ENCODE assay signal across 9 mouse cellular contexts in the genomic region with DNA sequence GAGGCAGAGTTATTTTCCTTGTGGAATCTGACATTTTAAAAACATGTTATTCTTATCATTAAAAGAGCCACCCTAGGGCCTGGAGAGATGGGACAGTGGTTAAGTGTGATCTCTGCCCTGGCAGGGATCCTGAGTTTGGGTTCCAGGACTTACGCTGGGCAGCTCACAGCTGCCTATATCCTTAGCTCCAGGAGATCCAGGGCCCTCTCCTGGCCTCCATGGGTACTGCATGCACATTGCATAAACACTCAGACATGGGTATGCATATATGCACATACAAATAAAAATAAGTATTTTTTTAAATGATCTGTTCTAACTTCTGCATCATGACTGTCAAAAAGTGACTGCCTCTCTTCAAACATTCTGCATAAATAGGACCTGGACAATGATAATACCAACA.
A peak's percentile ranks its signal among the peaks of the same experiment; 100 is the strongest.
DNase-seq lines count a peak whose midpoint lies in the region; ATAC-seq and TF ChIP-seq lines count a peak whose summit lies in the region.
"Had no signal": no experiment of that assay in that cellular context is flagged by ENCODE, and none has a peak within 500 bp of the region (broad histone marks: within the 10 kb centered on the region; RNA-seq: fewer than 3 reads in every experiment).

No protein-coding gene starts in this region.

- no peak for ATAC-seq in liver, embryonic 12.5 days
- ATAC-seq in lung, postnatal 0 days = no peak

- peak; percentile 51 for TF ChIP-seq CTCF in liver, adult 2 months (IDR thresholded peaks at IDR 0.05; ENCODE audit: low read depth, low read length)
- TF ChIP-seq CTCF in lung, postnatal 0 days (IDR thresholded peaks at IDR 0.05) = peak; percentile 55

- H3K27me3 ChIP-seq in liver, adult 2 months (ENCODE audit: control insufficient read depth, insufficient read depth, low read length) = no peaks in the 10 kb centered on the region
- no peaks in the 10 kb centered on the region for H3K27me3 ChIP-seq in liver, embryonic 12.5 days (replicated peaks)
- no peaks in the 10 kb centered on the region for H3K27me3 ChIP-seq in lung, postnatal 0 days (replicated peaks; ENCODE audit: insufficient read depth, low read length)
- H3K27me3 ChIP-seq: heart, embryonic 13.5 days had no signal

- no peaks in the 10 kb centered on the region for H3K9me3 ChIP-seq in liver, embryonic 12.5 days (replicated peaks)
- H3K9me3 ChIP-seq in lung, postnatal 0 days (ENCODE audit: low read length) = no peaks in the 10 kb centered on the region
- H3K9me3 ChIP-seq: heart, embryonic 13.5 days had no signal

- H3K79me2 ChIP-seq in liver, adult 2 months (ENCODE audit: control insufficient read depth, insufficient read depth, low read length) = no peaks in the 10 kb centered on the region

- TF ChIP-seq EP300 in lung, postnatal 0 days (IDR thresholded peaks at IDR 0.05) = no peak

- peak; percentile 20 for DNase-seq in embryo, embryonic 10 days (ENCODE audit: low spot score)
- no peak for DNase-seq in embryo, embryonic 9.5 days (ENCODE audit: extremely low spot score)
- DNase-seq in liver, adult 2 months (ENCODE audit: extremely low read depth, low read depth, low spot score) = peak; percentile 15
- peak; percentile 53 for DNase-seq in R1 (ENCODE audit: low read depth, low spot score)
- DNase-seq in lung, postnatal 0 days (ENCODE audit: low spot score) = no peak
- no peak for DNase-seq in natural killer cell, adult 2 months (ENCODE audit: low spot score in 2 of 2)
- DNase-seq in thymus, postnatal 14 days = no peak

- WGBS in liver, adult 2 months = 48% methylated on average over 1 of the region's 1 CpGs
- 30% methylated on average over 1 of the region's 1 CpGs for WGBS in liver, embryonic 12.5 days (ENCODE audit: insufficient replicate concordance)
- WGBS in lung, postnatal 0 days = 36% methylated on average over 1 of the region's 1 CpGs

- no peak overlapping the region for H3K4me2 ChIP-seq in liver, embryonic 12.5 days
- no peak overlapping the region for H3K4me2 ChIP-seq in lung, postnatal 0 days (replicated peaks; ENCODE audit: low read depth, low read length)
- H3K4me2 ChIP-seq: heart, embryonic 13.5 days had no signal

- no peaks in the 10 kb centered on the region for H3K36me3 ChIP-seq in liver, adult 2 months (ENCODE audit: control insufficient read depth, insufficient read depth, low read length)
- no peaks in the 10 kb centered on the region for H3K36me3 ChIP-seq in liver, embryonic 12.5 days
- H3K36me3 ChIP-seq in lung, postnatal 0 days (ENCODE audit: insufficient read depth, low read length) = no peaks in the 10 kb centered on the region
- H3K36me3 ChIP-seq: heart, embryonic 13.5 days had no signal

- H3K4me3 ChIP-seq in liver, adult 2 months (ENCODE audit: insufficient read depth, low read depth, low read length) = no peak overlapping the region
- H3K4me3 ChIP-seq in liver, embryonic 12.5 days = no peak overlapping the region
- no peak overlapping the region for H3K4me3 ChIP-seq in lung, postnatal 0 days (ENCODE audit: low read depth, low read length)
- H3K4me3 ChIP-seq: heart, embryonic 13.5 days had no signal

- no peak overlapping the region for H3K9ac ChIP-seq in liver, adult 2 months (ENCODE audit: low read depth, low read length)
- H3K9ac ChIP-seq in liver, embryonic 12.5 days = no peak overlapping the region
- no peak overlapping the region for H3K9ac ChIP-seq in lung, postnatal 0 days (replicated peaks; ENCODE audit: low read depth)
- H3K9ac ChIP-seq: heart, embryonic 13.5 days had no signal

- no peak for TF ChIP-seq POLR2A in liver, adult 2 months (IDR thresholded peaks at IDR 0.05; ENCODE audit: extremely low read depth, insufficient read depth, low read length)

- H3K4me1 ChIP-seq in liver, adult 2 months (ENCODE audit: control insufficient read depth, insufficient read depth, low read length) = no peaks in the 10 kb centered on the region
- H3K4me1 ChIP-seq in liver, embryonic 12.5 days = no peaks in the 10 kb centered on the region
- no peaks in the 10 kb centered on the region for H3K4me1 ChIP-seq in lung, postnatal 0 days (ENCODE audit: insufficient read depth, low read depth, low read length)
- H3K4me1 ChIP-seq: heart, embryonic 13.5 days had no signal

- no peak overlapping the region for H3K27ac ChIP-seq in liver, adult 2 months (replicated peaks; ENCODE audit: insufficient read depth, low read depth, low read length)
- no peak overlapping the region for H3K27ac ChIP-seq in liver, embryonic 12.5 days
- no peak overlapping the region for H3K27ac ChIP-seq in lung, postnatal 0 days (ENCODE audit: low read length)
- H3K27ac ChIP-seq: heart, embryonic 13.5 days had no signal

Comparison
In these comparisons a context has a peak if more than half of its experiments do, and no peak if none do; other contexts are left out.
1. DNase-seq: peak in embryo, embryonic 10 days (single experiment), liver, adult 2 months (single experiment) and R1 (single experiment); none in embryo, embryonic 9.5 days (single experiment), lung, postnatal 0 days (single experiment), natural killer cell, adult 2 months (0 of 2) and thymus, postnatal 14 days (single experiment).